Mouse (Mus musculus): ENCODE results near the gene Vmn2r9. TPM values are rescaled to one million over a fixed set of nuclear protein-coding genes. Genes with fewer than 3 reads are reported as not detected.
"Not testable (repeated sequence)": the region's sequence is repeated elsewhere in the genome, so short reads cannot be mapped to it uniquely, and the experiment has no call there.

Vmn2r9 gene
- polyA plus RNA-seq (2016; fragmentation: Nextera tagmentation; extraction: Ambion mirVana): not detected in 2 replicates

GRCm38 (mm10) chr5:108852501-108852900 lies at the start of gene Vmn2r9:
Vmn2r9 (minus strand) TSS chr5:108852601.
- not testable (repeated sequence) for H3K4me3 ChIP-seq; H3K9me3 ChIP-seq (replicated peaks); H3K27ac ChIP-seq; H3K9ac ChIP-seq; H3K4me1 ChIP-seq; H3K36me3 ChIP-seq; H3K27me3 ChIP-seq (replicated peaks); H3K4me2 ChIP-seq; ATAC-seq
- WGBS (ENCODE audit: insufficient replicate concordance): 39% methylated on average over 1 of the region's 1 CpGs

- H3K4me3 ChIP-seq, ATAC-seq: not testable (repeated sequence)
- 0% methylated on average over 1 of the region's 1 CpGs for WGBS (ENCODE audit: insufficient replicate concordance)
Observed at GRCm38 (mm10) chr5:108866746-108867145, 14.3 kb upstream of the Vmn2r9 start.

GRCm38 (mm10) chr5:108849466-108849865 lies 2.9 kb downstream of the Vmn2r9 start:
- no peak overlapping the region for H3K4me2 ChIP-seq
- no peak overlapping the region for H3K27ac ChIP-seq
- H3K9me3 ChIP-seq (replicated peaks): no peaks in the 10 kb centered on the region
- H3K4me3 ChIP-seq: no peak overlapping the region
- no peaks in the 10 kb centered on the region for H3K4me1 ChIP-seq
- H3K9ac ChIP-seq: no peak overlapping the region
- H3K36me3 ChIP-seq: no peaks in the 10 kb centered on the region
- no peaks in the 10 kb centered on the region for H3K27me3 ChIP-seq (replicated peaks)
- 33% methylated on average over 1 of the region's 1 CpGs for WGBS (ENCODE audit: insufficient replicate concordance)
- ATAC-seq: no peak

More at GRCm38 (mm10) chr5:108866746-108867145, 14.3 kb upstream of the Vmn2r9 start:
- not testable (repeated sequence) for H3K9ac ChIP-seq; H3K27ac ChIP-seq; H3K27me3 ChIP-seq (replicated peaks); H3K4me2 ChIP-seq; H3K4me1 ChIP-seq; H3K36me3 ChIP-seq; H3K9me3 ChIP-seq (replicated peaks)

GRCm38 (mm10) chr5:108836156-108836555 lies 16.2 kb downstream of the Vmn2r9 start:
- Histone ChIP-seq H3K36me3 (no peaks in the 10 kb centered on the region), H3K4me3 (no peak overlapping the region), H3K27me3 (replicated peaks) (no peaks in the 10 kb centered on the region), H3K9ac (no peak overlapping the region), H3K27ac (no peak overlapping the region), H3K4me2 (no peak overlapping the region), H3K9me3 (replicated peaks) (no peaks in the 10 kb centered on the region), H3K4me1 (no peaks in the 10 kb centered on the region)
- 50% methylated on average over 1 of the region's 1 CpGs for WGBS (ENCODE audit: insufficient replicate concordance)
- no peak for ATAC-seq

GRCm38 (mm10) chr5:108823276-108823675 lies 29.1 kb downstream of the Vmn2r9 start:
- H3K9me3 ChIP-seq (replicated peaks): no peaks in the 10 kb centered on the region
- no peak overlapping the region for H3K4me2 ChIP-seq
- no peaks in the 10 kb centered on the region for H3K4me1 ChIP-seq
- WGBS (ENCODE audit: insufficient replicate concordance): 60% methylated on average over 2 of the region's 2 CpGs
- no peaks in the 10 kb centered on the region for H3K36me3 ChIP-seq
- no peak overlapping the region for H3K4me3 ChIP-seq
- H3K27ac ChIP-seq: no peak overlapping the region
- no peaks in the 10 kb centered on the region for H3K27me3 ChIP-seq (replicated peaks)
- ATAC-seq: no peak
- no peak overlapping the region for H3K9ac ChIP-seq

- H3K4me2 ChIP-seq; H3K27me3 ChIP-seq (replicated peaks); H3K4me1 ChIP-seq; H3K9me3 ChIP-seq (replicated peaks); H3K4me3 ChIP-seq; H3K36me3 ChIP-seq; H3K9ac ChIP-seq; H3K27ac ChIP-seq; ATAC-seq: not testable (repeated sequence)
- 61% methylated on average over 2 of the region's 2 CpGs for WGBS (ENCODE audit: insufficient replicate concordance)
Observed at GRCm38 (mm10) chr5:108808750-108809149, 43.7 kb downstream of the Vmn2r9 start, which contains the start of gene Vmn2r8. Vmn2r8 (minus strand) TSS chr5:108808850.

- H3K4me3 ChIP-seq: no peak overlapping the region
- no peak overlapping the region for H3K27ac ChIP-seq
- H3K27me3 ChIP-seq (replicated peaks): no peaks in the 10 kb centered on the region
- no peaks in the 10 kb centered on the region for H3K36me3 ChIP-seq
- H3K4me1 ChIP-seq: no peaks in the 10 kb centered on the region
- no peaks in the 10 kb centered on the region for H3K9me3 ChIP-seq (replicated peaks)
- no peak for ATAC-seq
- no peak overlapping the region for H3K9ac ChIP-seq
- WGBS (ENCODE audit: insufficient replicate concordance): 21% methylated on average over 1 of the region's 1 CpGs
- no peak overlapping the region for H3K4me2 ChIP-seq
Observed at GRCm38 (mm10) chr5:108803646-108804045, 48.8 kb downstream of the Vmn2r9 start.

GRCm38 (mm10) chr5:108795263-108795662 lies 57.1 kb downstream of the Vmn2r9 start, which contains the start of gene Tmed11:
Tmed11 (minus strand) TSS chr5:108795363.
- H3K4me3 ChIP-seq; H3K36me3 ChIP-seq; ATAC-seq; H3K27me3 ChIP-seq (replicated peaks); H3K4me2 ChIP-seq; H3K9ac ChIP-seq; H3K27ac ChIP-seq; H3K4me1 ChIP-seq; H3K9me3 ChIP-seq (replicated peaks): not testable (repeated sequence)
- 54% methylated on average over 2 of the region's 2 CpGs for whole genome bisulfite sequencing (ENCODE audit: insufficient replicate concordance)

GRCm38 (mm10) chr5:108790385-108790784 lies 62.0 kb downstream of the Vmn2r9 start:
- not testable (repeated sequence) for H3K4me1 ChIP-seq; ATAC-seq; H3K9me3 ChIP-seq (replicated peaks); H3K9ac ChIP-seq; H3K27me3 ChIP-seq (replicated peaks); H3K4me2 ChIP-seq; H3K27ac ChIP-seq; H3K4me3 ChIP-seq; H3K36me3 ChIP-seq
- WGBS (ENCODE audit: insufficient replicate concordance): 28% methylated on average over 1 of the region's 1 CpGs

Other genes starting within 250 kb of the Vmn2r9 start
- gene Gak, start 222.8 kb downstream of the Vmn2r9 start, polyA plus RNA-seq (2016; fragmentation: Nextera tagmentation; extraction: Ambion mirVana): 42.1 and 42.8 TPM in 2 replicates
- gene Tmem175, start 222.8 kb downstream of the Vmn2r9 start, polyA plus RNA-seq (2016; fragmentation: Nextera tagmentation; extraction: Ambion mirVana): 16.1 and 17.8 TPM in 2 replicates
- gene Idua, start 192.3 kb downstream of the Vmn2r9 start, polyA plus RNA-seq (2016; fragmentation: Nextera tagmentation; extraction: Ambion mirVana): 5.9 TPM in 2 replicates
- gene Dgkq, start 182.9 kb downstream of the Vmn2r9 start, polyA plus RNA-seq (2016; fragmentation: Nextera tagmentation; extraction: Ambion mirVana): 6.2 and 7.1 TPM in 2 replicates
- 12.7 and 12.9 TPM in 2 replicates for gene Slc26a1, start 177.0 kb downstream of the Vmn2r9 start, polyA plus RNA-seq (2016; fragmentation: Nextera tagmentation; extraction: Ambion mirVana)
- gene Fgfrl1, start 160.2 kb downstream of the Vmn2r9 start, polyA plus RNA-seq (2016; fragmentation: Nextera tagmentation; extraction: Ambion mirVana): 18.0 and 18.6 TPM in 2 replicates
- gene Rnf212, start 77.6 kb downstream of the Vmn2r9 start, polyA plus RNA-seq (2016; fragmentation: Nextera tagmentation; extraction: Ambion mirVana): 4.0 and 4.2 TPM in 2 replicates
- not detected in 2 replicates for gene Tmed11, start 57.2 kb downstream of the Vmn2r9 start, polyA plus RNA-seq (2016; fragmentation: Nextera tagmentation; extraction: Ambion mirVana)
- gene Vmn2r8, start 43.8 kb downstream of the Vmn2r9 start, polyA plus RNA-seq (2016; fragmentation: Nextera tagmentation; extraction: Ambion mirVana): not detected in 2 replicates
- not detected in 2 replicates for gene Vmn2r10, start 153.9 kb upstream of the Vmn2r9 start, polyA plus RNA-seq (2016; fragmentation: Nextera tagmentation; extraction: Ambion mirVana)
- gene Vmn2r11, start 207.0 kb upstream of the Vmn2r9 start, polyA plus RNA-seq (2016; fragmentation: Nextera tagmentation; extraction: Ambion mirVana): not detected in 2 replicates
- gene Vmn2r12, start 245.3 kb upstream of the Vmn2r9 start, polyA plus RNA-seq (2016; fragmentation: Nextera tagmentation; extraction: Ambion mirVana): not detected in 2 replicates